Mouse (Mus musculus): ENCODE results near the gene Pip5k1b.

DNA sequence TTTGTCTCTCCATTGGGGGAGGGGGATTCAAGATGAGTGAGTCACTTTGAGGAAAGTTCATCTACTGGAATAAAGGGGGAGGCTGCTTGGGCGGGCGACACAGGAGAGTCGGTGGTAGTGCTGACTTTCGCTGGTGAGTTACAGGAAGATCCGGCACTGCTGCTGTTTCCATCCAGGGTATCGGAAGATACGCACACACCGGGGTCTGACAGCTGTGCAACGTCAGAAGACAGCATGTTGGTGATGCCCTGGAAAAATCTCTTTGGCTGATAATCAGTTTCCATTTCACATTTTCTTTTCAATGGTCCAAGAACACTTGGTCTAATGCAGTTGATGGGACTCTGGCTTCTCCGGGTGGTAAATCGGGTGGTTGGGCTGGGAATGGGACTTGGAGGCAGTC, 79.2 kb downstream of the Pip5k1b start:
- TF ChIP-seq CTCF (IDR thresholded peaks at IDR 0.05; ENCODE audit: borderline replicate concordance, extremely low read depth, insufficient read depth, insufficient read length), result no peak
- TF ChIP-seq POLR2A (IDR thresholded peaks at IDR 0.05; ENCODE audit: borderline replicate concordance, extremely low read depth, insufficient read depth, insufficient read length, poor library complexity, severe bottlenecking), result no peak

Measured in brain, embryonic 14.5 days (tissue).